14 mouse cellular contexts compared by ENCODE assay signal in the genomic region with DNA sequence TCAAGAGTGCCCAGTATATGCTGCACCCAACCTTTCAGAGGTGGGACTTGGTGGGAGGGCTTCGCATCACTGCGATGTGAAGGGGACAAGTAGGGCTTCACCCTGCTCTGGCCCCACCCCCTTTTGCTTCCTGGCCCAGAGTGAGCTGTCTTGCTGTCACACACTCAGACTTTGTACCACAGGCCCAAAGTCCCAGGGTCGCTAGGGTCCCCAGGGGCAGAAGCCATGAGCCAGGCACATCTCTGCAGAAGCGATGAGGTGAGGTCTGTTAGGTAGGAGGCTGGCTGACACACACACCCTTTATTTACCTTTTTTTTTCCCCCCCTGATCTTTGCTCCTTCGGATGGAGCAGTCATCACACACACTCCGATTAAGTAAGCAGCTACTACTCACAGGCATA. TPM values are rescaled to one million over a fixed set of nuclear protein-coding genes. Genes with fewer than 3 reads are reported as not detected.
"Had no signal": no experiment of that assay in that cellular context is flagged by ENCODE, and none has a peak within 500 bp of the region (broad histone marks: within the 10 kb centered on the region; RNA-seq: fewer than 3 reads in every experiment).

No protein-coding gene starts in this region.

- H3K9ac ChIP-seq: limb, embryonic 12.5 days; limb, embryonic 15.5 days had no signal

- H3K4me2 ChIP-seq: limb, embryonic 12.5 days; limb, embryonic 15.5 days; midbrain, embryonic 11.5 days had no signal

- H3K27ac ChIP-seq: limb, embryonic 12.5 days; limb, embryonic 15.5 days had no signal

- H3K9me3 ChIP-seq: limb, embryonic 12.5 days; limb, embryonic 15.5 days had no signal

- DNase-seq: kidney, adult 2 months; kidney, postnatal 14 days; kidney, postnatal 4 days; left cerebral cortex, postnatal 4 days; lung, adult 2 months; lung, postnatal 14 days; lung, postnatal 4 days; midbrain, embryonic 14.5 days; thymus, adult 2 months; thymus, postnatal 25 days had no signal

- H3K4me1 ChIP-seq: limb, embryonic 12.5 days; limb, embryonic 15.5 days had no signal

- H3K27me3 ChIP-seq: limb, embryonic 12.5 days; limb, embryonic 15.5 days had no signal

- H3K4me3 ChIP-seq: limb, embryonic 12.5 days; limb, embryonic 15.5 days had no signal

RNA-seq across cellular contexts. Expression of gene C5ar2, which starts 30.8 kb away (rescaled TPM):
- polyA plus RNA-seq: limb, embryonic 12.5 days; midbrain, embryonic 14.5 days; neural tube, embryonic 11.5 days had no signal
